Mouse (Mus musculus) embryo, embryonic 10 days (tissue): Measurements from ENCODE around the gene Slc35b3.

Experiments
- DNase-seq: peaks from one replicate; pipeline ENCODE4 v3.0.0-alpha.2; 2015; ENCODE audit warnings: low spot score

The Slc35b3 gene

DNA sequence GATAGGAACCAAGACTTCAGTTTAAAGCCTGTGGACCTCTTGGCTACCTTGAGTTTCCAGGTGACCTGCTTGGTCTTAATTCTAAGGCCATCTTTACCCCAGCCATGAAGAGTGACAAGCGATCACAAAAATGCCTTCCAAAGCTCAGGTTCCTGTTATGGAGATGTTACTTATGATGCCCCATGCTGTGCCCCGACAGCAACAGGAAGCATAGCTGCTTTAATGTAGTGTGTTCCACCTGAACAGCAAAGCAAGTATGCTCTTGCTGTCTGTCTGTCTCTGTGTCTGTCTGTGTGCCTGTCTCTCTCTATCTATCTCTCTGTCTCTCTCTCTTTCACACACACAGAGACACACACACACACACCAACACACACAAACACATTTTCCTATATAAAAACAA lies 22.2 kb downstream of the Slc35b3 start:
- DNase-seq, result no peak

- peak; percentile 2 for DNase-seq
These were observed 23.7 kb downstream of the Slc35b3 start for GRCm38 (mm10) chr13:38936860-38937471.

GRCm38 (mm10) chr13:38935856-38936446 lies 24.7 kb downstream of the Slc35b3 start:
- DNase-seq, result no peak

- no peak for DNase-seq
These were observed 30.7 kb downstream of the Slc35b3 start for GRCm38 (mm10) chr13:38929843-38930578.

DNA sequence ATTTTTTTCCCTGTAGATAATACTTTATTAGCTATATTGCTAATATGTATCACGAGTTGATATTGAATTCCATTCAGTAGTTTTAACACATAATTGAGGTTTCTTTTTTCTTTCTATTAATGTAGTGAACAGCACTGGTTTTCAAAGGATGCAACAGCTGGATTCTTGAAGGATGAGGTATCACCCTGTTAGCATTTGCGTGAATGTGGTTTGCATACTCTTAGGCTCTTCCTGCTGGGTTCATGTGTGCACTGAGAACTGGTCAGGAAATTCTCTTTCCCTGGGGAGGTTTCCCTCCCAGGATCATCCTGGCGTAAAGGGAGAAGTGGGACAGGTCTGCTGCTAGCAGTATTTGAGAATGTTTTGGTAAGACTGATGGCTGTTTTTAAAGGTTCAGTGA lies 38.0 kb downstream of the Slc35b3 start:
- DNase-seq, result no peak

DNA sequence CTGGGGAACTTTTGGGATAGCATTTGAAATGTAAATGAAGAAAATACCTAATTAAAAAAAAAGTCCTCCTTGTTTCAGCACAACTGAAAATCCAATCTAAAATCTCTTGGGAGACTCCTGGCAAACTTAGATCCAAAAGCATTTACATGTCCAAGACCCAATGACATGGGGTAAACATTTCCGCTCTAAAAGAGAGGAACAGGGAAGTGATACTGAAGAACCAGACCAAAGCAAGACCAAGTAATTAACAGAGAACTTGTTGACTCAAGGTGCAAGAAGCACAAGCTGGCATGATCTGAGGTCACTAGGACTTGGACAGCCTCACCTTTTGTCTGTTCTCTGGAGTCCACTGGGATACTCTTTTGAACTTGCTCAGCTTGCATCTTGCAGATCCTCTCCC lies 39.4 kb downstream of the Slc35b3 start:
- DNase-seq, result no peak

DNA sequence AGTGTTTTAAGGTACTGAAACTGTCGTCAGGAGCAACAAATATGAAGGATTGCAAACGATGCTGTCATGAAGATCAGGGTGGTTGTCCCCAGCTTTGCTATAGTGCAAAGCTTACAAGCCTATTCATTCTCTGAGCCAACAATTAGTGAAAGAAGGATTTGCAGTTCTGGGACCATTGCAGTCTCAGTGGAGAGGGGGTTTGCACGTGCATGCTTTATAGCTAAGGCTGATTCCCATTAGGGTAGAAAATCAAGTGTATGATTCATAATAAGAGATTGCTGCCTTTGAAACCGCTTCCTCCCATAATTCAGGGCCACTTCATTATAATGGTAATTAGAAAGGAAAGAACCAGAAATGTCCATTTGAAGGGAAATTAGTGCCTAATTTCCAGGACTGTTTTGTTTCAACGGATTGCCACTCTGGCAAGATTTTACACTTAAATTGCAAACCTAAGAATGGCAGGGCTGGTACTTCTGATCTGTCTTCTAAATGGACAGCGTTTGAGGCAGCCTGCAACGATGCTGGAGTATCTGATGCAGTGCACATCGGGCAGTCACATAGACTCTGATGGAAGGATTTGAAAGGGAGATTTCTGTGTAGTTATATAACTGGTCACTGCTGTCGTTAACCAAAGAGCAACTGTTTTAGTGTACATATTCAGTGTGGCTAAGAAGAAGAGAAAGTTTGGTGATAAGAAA lies 42.3 kb downstream of the Slc35b3 start:
- no peak for DNase-seq

DNA sequence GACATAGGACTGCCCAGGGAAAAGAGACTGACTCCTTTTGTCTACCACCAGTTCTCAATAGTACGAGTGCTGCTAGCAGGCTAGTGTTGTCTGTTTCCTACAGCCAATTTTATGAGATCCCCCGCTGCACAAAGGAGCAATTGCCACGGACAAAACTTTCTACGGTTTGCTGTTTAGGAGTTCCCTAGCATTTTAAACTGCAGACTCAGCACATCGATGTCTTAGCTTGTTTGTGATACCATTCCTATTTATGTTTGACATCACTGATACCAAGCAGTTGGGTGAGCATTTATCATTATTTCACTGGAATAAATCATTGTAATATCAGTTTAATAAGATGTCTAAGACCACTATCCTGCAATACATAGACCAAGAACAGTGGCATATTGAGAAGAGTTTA lies 43.1 kb downstream of the Slc35b3 start:
- DNase-seq, result no peak

DNA sequence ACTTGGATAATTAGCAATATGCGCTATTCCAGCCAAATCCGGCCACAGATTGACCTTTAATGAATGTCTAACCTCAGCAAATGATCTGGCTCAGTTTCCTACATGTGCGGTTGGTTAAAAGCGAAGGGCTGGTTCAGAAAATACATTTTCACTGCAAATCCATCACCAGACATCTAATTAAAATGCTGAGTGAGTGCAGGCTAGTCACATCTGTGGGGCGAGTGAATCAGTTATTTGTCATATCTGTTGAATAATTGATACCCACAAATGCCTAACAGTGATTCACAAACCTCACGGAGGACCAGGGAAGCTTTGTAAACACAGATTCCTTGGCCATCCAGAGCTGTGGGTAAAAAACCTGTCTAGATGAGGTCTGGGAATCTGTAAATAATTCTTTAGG lies 45.9 kb downstream of the Slc35b3 start:
- no peak for DNase-seq

- no peak for DNase-seq
These were observed 68.3 kb downstream of the Slc35b3 start for GRCm38 (mm10) chr13:38892364-38892763.
